In genomic region chr9:75559512-75560012, GRCm38 (mm10) we compare ENCODE assay signal across 7 mouse cellular contexts. TPM values are rescaled to one million over a fixed set of nuclear protein-coding genes. Genes with fewer than 3 reads are reported as not detected.
DNase-seq lines count a peak whose midpoint lies in the region; ATAC-seq and TF ChIP-seq lines count a peak whose summit lies in the region.

Tmod3 (minus strand) TSS chr9:75559657.

- WGBS in embryonic facial prominence, embryonic 12.5 days, result 3% methylated on average over 21 of the region's 21 CpGs
- WGBS in kidney, adult 2 months, result 3% methylated on average over 21 of the region's 21 CpGs
- 4% methylated on average over 21 of the region's 21 CpGs for WGBS in limb, embryonic 12.5 days
- 2% methylated on average over 21 of the region's 21 CpGs for WGBS in midbrain, embryonic 15.5 days
- WGBS in spleen, adult 2 months, result 3% methylated on average over 21 of the region's 21 CpGs

- TF ChIP-seq POLR2A in kidney, adult 2 months (IDR thresholded peaks at IDR 0.05; ENCODE audit: low read depth, low read length), result peak; percentile 84
- TF ChIP-seq POLR2A in spleen, adult 2 months (IDR thresholded peaks at IDR 0.05; ENCODE audit: low read depth, low read length), result peak; percentile 89

- H3K36me3 ChIP-seq in embryonic facial prominence, embryonic 12.5 days, result no peaks in the 10 kb centered on the region
- no peaks in the 10 kb centered on the region for H3K36me3 ChIP-seq in kidney, adult 2 months (ENCODE audit: control insufficient read depth, insufficient read depth, low read length)
- H3K36me3 ChIP-seq in limb, embryonic 12.5 days, result no peaks in the 10 kb centered on the region
- no peaks in the 10 kb centered on the region for H3K36me3 ChIP-seq in midbrain, embryonic 15.5 days (replicated peaks)
- no peaks in the 10 kb centered on the region for H3K36me3 ChIP-seq in spleen, adult 2 months (ENCODE audit: control insufficient read depth, insufficient read depth, low read length)

- DNase-seq in adrenal gland, postnatal 25 days, result peak; percentile 96
- DNase-seq in heart, adult 11 months, result peak; percentile 100
- peak; percentile 97 for DNase-seq in kidney, adult 2 months
- peak; percentile 86 to 96 for DNase-seq in spleen, adult 2 months (ENCODE audit: low read depth in 1 of 2, low spot score in 2 of 2)

- H3K27ac ChIP-seq in embryonic facial prominence, embryonic 12.5 days, result peak within 1 kb of the TSS; percentile 80
- H3K27ac ChIP-seq in kidney, adult 2 months (ENCODE audit: insufficient read depth, low read depth, low read length), result peak within 1 kb of the TSS; percentile 69
- H3K27ac ChIP-seq in limb, embryonic 12.5 days, result peak within 1 kb of the TSS; percentile 81
- peak within 1 kb of the TSS; percentile 76 for H3K27ac ChIP-seq in midbrain, embryonic 15.5 days
- peak within 1 kb of the TSS; percentile 94 for H3K27ac ChIP-seq in spleen, adult 2 months (ENCODE audit: insufficient read depth, low read length)

- ATAC-seq in embryonic facial prominence, embryonic 12.5 days (ENCODE audit: insufficient number of reproducible peaks, insufficient read depth, low FRiP score, low TSS enrichment), result peak; percentile 95
- peak; percentile 96 for ATAC-seq in limb, embryonic 12.5 days (ENCODE audit: insufficient number of reproducible peaks, insufficient read depth, low FRiP score, low TSS enrichment, low read depth)
- ATAC-seq in midbrain, embryonic 15.5 days (replicated peaks), result peak; percentile 98

- peak within 1 kb of the TSS; percentile 94 for H3K4me3 ChIP-seq in embryonic facial prominence, embryonic 12.5 days
- H3K4me3 ChIP-seq in kidney, adult 2 months (ENCODE audit: insufficient read depth, low read depth, low read length), result peak within 1 kb of the TSS; percentile 86
- peak within 1 kb of the TSS; percentile 91 for H3K4me3 ChIP-seq in limb, embryonic 12.5 days (replicated peaks)
- peak within 1 kb of the TSS; percentile 65 for H3K4me3 ChIP-seq in midbrain, embryonic 15.5 days
- peak within 1 kb of the TSS; percentile 90 for H3K4me3 ChIP-seq in spleen, adult 2 months (ENCODE audit: extremely low read depth, insufficient read depth, insufficient read length)

- no peak for TF ChIP-seq CTCF in kidney, adult 2 months (conservative IDR thresholded peaks at IDR 0.05; ENCODE audit: insufficient read depth, insufficient read length, low read depth, low read length)
- no peak for TF ChIP-seq CTCF in spleen, adult 2 months (IDR thresholded peaks at IDR 0.05; ENCODE audit: extremely low read depth, insufficient read depth, insufficient read length, insufficient replicate concordance)

- no peaks in the 10 kb centered on the region for H3K9me3 ChIP-seq in embryonic facial prominence, embryonic 12.5 days
- no peaks in the 10 kb centered on the region for H3K9me3 ChIP-seq in limb, embryonic 12.5 days
- no peaks in the 10 kb centered on the region for H3K9me3 ChIP-seq in midbrain, embryonic 15.5 days

- H3K9ac ChIP-seq in embryonic facial prominence, embryonic 12.5 days, result peak within 1 kb of the TSS; percentile 76
- H3K9ac ChIP-seq in limb, embryonic 12.5 days (replicated peaks), result peak within 1 kb of the TSS; percentile 74
- H3K9ac ChIP-seq in midbrain, embryonic 15.5 days, result peak within 1 kb of the TSS; percentile 67

- H3K4me2 ChIP-seq in embryonic facial prominence, embryonic 12.5 days (replicated peaks), result peak within 1 kb of the TSS; percentile 82
- peak within 1 kb of the TSS; percentile 83 for H3K4me2 ChIP-seq in limb, embryonic 12.5 days
- H3K4me2 ChIP-seq in midbrain, embryonic 15.5 days, result peak within 1 kb of the TSS; percentile 88

- peaks cover 11% of the 10 kb centered on the region for H3K4me1 ChIP-seq in embryonic facial prominence, embryonic 12.5 days
- H3K4me1 ChIP-seq in kidney, adult 2 months (ENCODE audit: control insufficient read depth, insufficient read depth, low read length), result peaks cover 7% of the 10 kb centered on the region
- H3K4me1 ChIP-seq in limb, embryonic 12.5 days (replicated peaks), result peaks cover 10% of the 10 kb centered on the region; the same call in 1 of the 2 replicates
- H3K4me1 ChIP-seq in midbrain, embryonic 15.5 days, result peaks cover 24% of the 10 kb centered on the region
- peaks cover 11% of the 10 kb centered on the region for H3K4me1 ChIP-seq in spleen, adult 2 months (ENCODE audit: control insufficient read depth, insufficient read depth, insufficient read length)

- H3K27me3 ChIP-seq in embryonic facial prominence, embryonic 12.5 days, result no peaks in the 10 kb centered on the region
- H3K27me3 ChIP-seq in kidney, adult 2 months (replicated peaks; ENCODE audit: control insufficient read depth, insufficient read depth, low read length), result no peaks in the 10 kb centered on the region
- H3K27me3 ChIP-seq in limb, embryonic 12.5 days, result no peaks in the 10 kb centered on the region
- H3K27me3 ChIP-seq in midbrain, embryonic 15.5 days (replicated peaks), result no peaks in the 10 kb centered on the region
- H3K27me3 ChIP-seq in spleen, adult 2 months (ENCODE audit: control insufficient read depth, insufficient read depth, low read length), result no peaks in the 10 kb centered on the region

RNA-seq across cellular contexts. Expression of gene Tmod3, which starts in this region (rescaled TPM):
- total RNA-seq in adrenal gland, postnatal 25 days (2021), result 44.1 and 65.6 TPM in 2 replicates
- polyA plus RNA-seq in embryonic facial prominence, embryonic 12.5 days (2016; fragmentation: Nextera tagmentation; extraction: Ambion mirVana), result 106 and 110 TPM in 2 replicates
- polyA plus RNA-seq in kidney, adult 2 months (2012; rRNA removed), result 16.7 and 20.1 TPM in 2 replicates
- 90.8 and 95.9 TPM in 2 replicates for polyA plus RNA-seq in limb, embryonic 12.5 days (2016; fragmentation: Nextera tagmentation; extraction: Ambion mirVana)
- polyA plus RNA-seq in midbrain, embryonic 15.5 days (2015; fragmentation: Nextera tagmentation; extraction: Ambion mirVana), result 76.5 and 86.1 TPM in 2 replicates
- 24.0 and 28.4 TPM in 2 replicates for polyA plus RNA-seq in spleen, adult 2 months (2012; rRNA removed)

Comparison
In these comparisons a context has a peak if more than half of its experiments do, and no peak if none do; other contexts are left out.
1. Peak in every context shown above with its lines: DNase-seq, ATAC-seq, H3K4me3 ChIP-seq and H3K27ac ChIP-seq.